Mouse (Mus musculus) frontal cortex, adult 2 months (tissue): ENCODE results near the gene Klrd1. TPM values are rescaled to one million over a fixed set of nuclear protein-coding genes. Genes with fewer than 3 reads are reported as not detected.
"Not testable (repeated sequence)": the region's sequence is repeated elsewhere in the genome, so short reads cannot be mapped to it uniquely, and the experiment has no call there.

Source experiments
- DNase-seq, 2 experiments: peaks; one replicate each; pipeline ENCODE4 v3.0.0; 2022; ENCODE audit warnings: low spot score in 1 of 2; ENCODE audit errors: extremely low spot score in 1 of 2
- polyA plus RNA-seq: library from polyadenylated mRNA; depleted of rRNA; stranded (reverse); fragments of >200 nt; gene quantifications from 2 replicates; pipeline ENCODE4 v1.2.3, GENCODE M21; 2012; rRNA removed

The Klrd1 gene
- 0.21 and 0.22 TPM in 2 replicates for polyA plus RNA-seq

GRCm38 (mm10) chr6:129591508-129591907 is at the start of gene Klrd1:
Gene Klrd1, plus strand, starts transcription at chr6:129591782.
- no peak for DNase-seq

- DNase-seq: no peak
Observed at GRCm38 (mm10) chr6:129541931-129542330, 49.7 kb upstream of the Klrd1 start.

GRCm38 (mm10) chr6:129542540-129542939 is 49.0 kb upstream of the Klrd1 start:
- DNase-seq: no peak

GRCm38 (mm10) chr6:129543709-129544606 is 47.6 kb upstream of the Klrd1 start:
- peak in 1 of 2 experiments; percentile 90 for DNase-seq

- DNase-seq: no peak
Observed at GRCm38 (mm10) chr6:129547277-129547676, 44.3 kb upstream of the Klrd1 start.

GRCm38 (mm10) chr6:129548009-129548408 is 43.6 kb upstream of the Klrd1 start:
- no peak for DNase-seq

GRCm38 (mm10) chr6:129557298-129558023 is 34.1 kb upstream of the Klrd1 start:
- DNase-seq: no peak

- peak in 1 of 2 experiments; percentile 80 for DNase-seq
Observed at GRCm38 (mm10) chr6:129558946-129559640, 32.5 kb upstream of the Klrd1 start.

- no peak for DNase-seq
Observed at GRCm38 (mm10) chr6:129559641-129560027, 31.9 kb upstream of the Klrd1 start.

- no peak for DNase-seq
Observed at GRCm38 (mm10) chr6:129565257-129565656, 26.3 kb upstream of the Klrd1 start.

GRCm38 (mm10) chr6:129575315-129575714 is 16.3 kb upstream of the Klrd1 start:
- DNase-seq: peak in 1 of 2 experiments; percentile 25

GRCm38 (mm10) chr6:129577605-129578004 is 14.0 kb upstream of the Klrd1 start, which contains the start of gene Klre1:
Gene Klre1, plus strand, starts transcription at chr6:129577905.
- DNase-seq: no peak

GRCm38 (mm10) chr6:129581274-129581673 is 10.3 kb upstream of the Klrd1 start:
- peak in 1 of 2 experiments; percentile 43 for DNase-seq

GRCm38 (mm10) chr6:129581896-129582295 is 9.7 kb upstream of the Klrd1 start:
- no peak for DNase-seq

- no peak for DNase-seq
Observed at GRCm38 (mm10) chr6:129583014-129583413, 8.6 kb upstream of the Klrd1 start.

- no peak for DNase-seq
Observed at GRCm38 (mm10) chr6:129608372-129608771, 16.8 kb downstream of the Klrd1 start.

- DNase-seq: no peak
Observed at GRCm38 (mm10) chr6:129623735-129624134, 32.2 kb downstream of the Klrd1 start, which contains the start of gene Klrk1. Gene Klrk1, minus strand, starts transcription at chr6:129623864.

GRCm38 (mm10) chr6:129631046-129631445 is 39.5 kb downstream of the Klrd1 start:
- DNase-seq: not testable (repeated sequence)

- not testable (repeated sequence) for DNase-seq
Observed at GRCm38 (mm10) chr6:129643237-129643636, 51.7 kb downstream of the Klrd1 start, which contains the start of gene Klrc3. Gene Klrc3, minus strand, starts transcription at chr6:129643337.

GRCm38 (mm10) chr6:129644054-129644453 is 52.5 kb downstream of the Klrd1 start:
- DNase-seq: not testable (repeated sequence)
